Mouse (Mus musculus): Measurements from ENCODE around the gene Per3. TPM values are rescaled to one million over a fixed set of nuclear protein-coding genes. Genes with fewer than 3 reads are reported as not detected.

Per3 gene
- polyA plus RNA-seq (2012; rRNA removed): 6.3 and 9.9 TPM in 2 replicates

DNA sequence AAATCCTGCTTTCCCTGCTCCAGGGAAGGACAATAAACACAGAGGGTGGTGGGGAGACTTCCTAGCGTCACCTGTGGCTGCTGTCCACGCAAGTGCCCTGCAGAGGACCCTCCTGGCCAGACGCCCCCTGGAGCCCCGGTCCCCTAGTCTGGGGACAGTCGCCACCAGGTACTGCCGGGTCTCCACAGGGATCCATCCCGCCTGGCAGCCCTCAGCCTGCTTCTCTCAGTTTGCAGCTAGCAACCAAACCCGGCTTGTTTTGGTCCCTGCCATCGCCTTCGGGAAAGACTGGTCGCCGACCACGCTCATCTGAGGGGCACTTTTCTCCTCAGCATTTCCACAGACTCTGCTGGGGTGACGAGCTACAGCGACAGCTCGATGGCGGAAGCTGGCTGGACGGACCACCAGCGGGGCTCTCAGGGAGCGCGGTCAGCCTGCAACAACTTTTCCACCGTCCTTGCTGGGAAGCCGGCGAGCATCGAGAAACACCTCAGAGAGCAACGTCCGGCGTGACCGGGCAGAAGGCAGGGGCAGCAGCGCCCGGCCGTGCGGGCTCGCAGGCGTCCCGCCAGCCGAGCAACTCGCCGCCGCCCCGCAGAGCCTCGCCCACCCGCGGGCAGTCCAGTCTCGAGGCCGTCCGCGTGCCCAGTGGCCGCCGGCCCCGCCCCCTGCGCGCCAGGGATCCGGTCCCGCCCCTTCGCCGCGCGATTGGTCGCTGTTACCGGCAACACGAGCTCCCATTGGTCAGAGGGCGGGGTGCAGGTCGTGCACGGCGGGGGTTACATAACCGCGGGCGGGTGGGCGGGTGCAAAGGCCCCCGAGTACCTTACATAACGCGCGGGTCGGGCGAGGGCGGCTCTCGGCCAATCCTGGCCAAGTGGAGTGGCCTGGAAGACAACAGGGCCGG lies at the start of gene Per3:
Gene Per3, minus strand, starts transcription at position 629 of the 907 bp plus-strand sequence.

DNA sequence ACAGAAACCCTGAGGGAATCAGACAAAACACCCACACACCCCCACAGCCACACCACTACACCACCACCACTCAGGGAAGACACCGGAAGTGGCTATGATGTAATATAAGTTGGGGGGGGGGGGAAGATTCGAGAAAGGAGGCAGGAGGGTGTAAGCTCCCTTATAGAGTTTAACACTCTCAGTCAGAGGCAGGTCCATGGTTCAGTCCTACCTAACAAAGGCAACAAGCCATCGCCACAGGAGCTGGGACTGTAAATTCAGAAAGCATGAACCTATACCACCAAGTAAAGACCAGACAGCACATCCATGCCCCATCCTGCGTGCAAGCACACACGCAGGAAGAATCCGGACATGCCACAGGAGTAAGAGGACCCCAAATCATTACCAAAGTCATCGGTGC lies 44.8 kb upstream of the Per3 start, which contains the start of gene Gm13090:
Gene Gm13090, plus strand, starts transcription at position 301 of the 400 bp plus-strand sequence.

DNA sequence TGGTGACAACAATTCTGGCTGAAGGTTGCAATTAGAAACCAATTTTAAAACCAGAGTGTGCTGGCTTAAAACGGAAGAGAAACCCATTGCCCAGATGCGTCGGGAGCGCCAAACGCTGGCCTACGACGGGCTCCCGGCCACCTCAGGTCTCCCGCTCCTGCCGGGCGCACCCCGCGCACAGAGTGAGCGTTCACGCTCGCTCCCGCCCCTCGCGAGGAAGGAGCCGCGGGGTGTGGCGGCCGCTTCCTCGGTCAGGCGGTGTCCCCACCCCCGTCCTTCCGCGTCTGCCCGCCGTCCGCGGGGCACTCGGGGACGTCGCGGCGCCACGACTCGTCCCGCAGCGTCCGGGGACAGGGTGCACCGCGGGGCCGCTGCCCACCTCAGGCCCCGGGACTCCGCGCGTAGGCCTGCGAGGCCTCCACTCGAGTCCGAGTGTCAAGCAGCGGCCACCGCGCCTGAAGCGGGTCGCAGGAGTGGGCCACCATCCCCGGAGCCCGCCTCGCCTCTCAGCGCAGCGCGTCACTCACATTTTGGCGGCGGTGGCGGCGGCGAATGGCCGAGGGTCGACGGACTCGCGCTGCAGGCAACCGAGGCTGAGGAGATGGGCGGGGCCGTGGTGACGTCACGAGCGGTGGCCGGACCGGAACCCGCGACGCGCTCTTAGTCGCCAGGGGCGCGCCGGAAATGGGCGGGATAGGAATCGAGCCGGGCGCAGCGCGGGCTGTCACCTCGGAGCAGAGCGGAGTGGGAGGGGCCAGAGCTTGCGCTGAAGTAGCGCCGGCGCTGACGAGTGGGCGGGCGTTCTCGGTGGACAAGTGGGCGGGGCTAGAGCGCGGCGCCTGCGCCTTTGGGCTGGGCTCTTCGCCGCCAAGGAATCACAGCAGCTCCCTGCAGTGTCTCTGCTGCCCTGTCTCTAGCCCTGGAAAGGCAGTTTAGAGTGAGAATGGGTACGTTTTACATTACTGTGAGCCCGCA lies 13.2 kb upstream of the Per3 start, which contains the start of gene Vamp3:
Gene Vamp3, minus strand, starts transcription at position 617 of the 975 bp plus-strand sequence.

GRCm38 (mm10) chr4:150996797-150997196 lies 47.7 kb downstream of the Per3 start, which contains the start of gene Uts2:
TSS of gene Uts2 (plus strand) at chr4:150997097.

Other genes with a start within 250 kb of the Per3 start
- gene Errfi1, start 190.7 kb downstream of the Per3 start, polyA plus RNA-seq (2012; rRNA removed): 25.3 and 30.1 TPM in 2 replicates
- gene Park7, start 130.2 kb downstream of the Per3 start, polyA plus RNA-seq (2012; rRNA removed): 64.3 and 66.4 TPM in 2 replicates
- 0.24 and 0.47 TPM in 2 replicates for gene Tnfrsf9, start 130.1 kb downstream of the Per3 start, polyA plus RNA-seq (2012; rRNA removed)
- not detected in 2 replicates for gene Uts2, start 47.6 kb downstream of the Per3 start, polyA plus RNA-seq (2012; rRNA removed)
- gene Vamp3, start 13.3 kb upstream of the Per3 start, polyA plus RNA-seq (2012; rRNA removed): 26.3 and 30.3 TPM in 2 replicates
- not detected in 2 replicates for gene Gm13090, start 44.9 kb upstream of the Per3 start, polyA plus RNA-seq (2012; rRNA removed)